Mouse (Mus musculus) neural tube, embryonic 11.5 days (tissue): ENCODE data around the gene Rnf43. TPM values are rescaled to one million over a fixed set of nuclear protein-coding genes. Genes with fewer than 3 reads are reported as not detected.

Experiments used
- ATAC-seq: fragments of 200-750 bp; cut with Nextera tagmentation; 2 replicates; pipeline ENCODE4 v1.8.0; 2017; ENCODE audit warnings: moderate number of reproducible peaks, mild to moderate bottlenecking, moderate TSS enrichment, moderate library complexity; ENCODE audit not compliant: insufficient read depth, low FRiP score, low TSS enrichment
- DNase-seq: peaks from one replicate; pipeline ENCODE4 v3.0.0-alpha.2; 2015; ENCODE audit warnings: low spot score
- H3K27ac ChIP-seq: fragments of 300-500 bp; sonication (generic); 2 replicates; pipeline ENCODE4 v1.5.1; 2014; ENCODE audit warnings: low read depth, mild to moderate bottlenecking, low read length
- H3K27me3 ChIP-seq: fragments of 300-500 bp; sonication (generic); 2 replicates; pipeline ENCODE4 v1.6.1; 2014; ENCODE audit warnings: mild to moderate bottlenecking, low read length, mixed read lengths; ENCODE audit not compliant: control insufficient read depth, insufficient read depth
- H3K36me3 ChIP-seq: fragments of 300-500 bp; sonication (generic); 2 replicates; pipeline ENCODE4 v1.6.1; 2014; ENCODE audit warnings: mild to moderate bottlenecking, low read length, moderate library complexity, mixed read lengths; ENCODE audit not compliant: control insufficient read depth, insufficient read depth
- H3K4me1 ChIP-seq: fragments of 300-500 bp; sonication (generic); 2 replicates; pipeline ENCODE4 v1.6.1; 2014; ENCODE audit warnings: low read length, mixed read lengths; ENCODE audit not compliant: control insufficient read depth, insufficient read depth
- H3K4me2 ChIP-seq: fragments of 300-500 bp; sonication (generic); 2 replicates; pipeline ENCODE4 v1.6.1; 2014; ENCODE audit warnings: low read depth, mild to moderate bottlenecking, moderate library complexity
- H3K4me3 ChIP-seq: fragments of 300-500 bp; sonication (generic); 2 replicates; pipeline ENCODE4 v1.5.1; 2014; ENCODE audit warnings: low read depth, low read length
- H3K9ac ChIP-seq: fragments of 300-500 bp; sonication (generic); 2 replicates; pipeline ENCODE4 v1.6.1; 2014; ENCODE audit warnings: mild to moderate bottlenecking, low read length
- H3K9me3 ChIP-seq: fragments of 300-500 bp; sonication (generic); 2 replicates; pipeline ENCODE4 v1.6.1; 2016; ENCODE audit warnings: low read length; ENCODE audit not compliant: control insufficient read depth
- WGBS: fragments of 180-500 bp; shearing (Covaris S2); extraction: QIAGEN DNeasy Blood & Tissue Kit; methylation state at CpG from one replicate; pipeline ENCODE4 v1.1.7; 2014; 5-methylcytosine and 5-hydroxymethylcytosine counted together
- polyA plus RNA-seq: library from polyadenylated mRNA; unstranded; fragments of >200 nt; fragmentation: Nextera tagmentation; extraction: Ambion mirVana; gene quantifications from 2 replicates; pipeline ENCODE4 v1.2.1, GENCODE M21; 2014

The Rnf43 gene
- polyA plus RNA-seq, 1 experiment from 2014 or later: 1.2 TPM

GRCm38 (mm10) chr11:87682096-87682495, 19.6 kb downstream of the Rnf43 start:
- H3K27ac ChIP-seq: no peak overlapping the region
- ATAC-seq: no peak
- no peaks in the 10 kb centered on the region for H3K27me3 ChIP-seq
- H3K4me3 ChIP-seq: no peak overlapping the region
- no peak overlapping the region for H3K9ac ChIP-seq
- H3K4me1 ChIP-seq: no peaks in the 10 kb centered on the region
- no peaks in the 10 kb centered on the region for H3K36me3 ChIP-seq
- no peaks in the 10 kb centered on the region for H3K9me3 ChIP-seq
- no peak for DNase-seq
- no peak overlapping the region for H3K4me2 ChIP-seq
- WGBS: 73% methylated on average over 12 of the region's 12 CpGs

- Histone ChIP-seq H3K4me2 (no peak overlapping the region), H3K4me1 (no peaks in the 10 kb centered on the region), H3K36me3 (no peaks in the 10 kb centered on the region), H3K9me3 (no peaks in the 10 kb centered on the region), H3K27me3 (no peaks in the 10 kb centered on the region), H3K4me3 (no peak overlapping the region), H3K27ac (no peak overlapping the region), H3K9ac (no peak overlapping the region)
- WGBS: 46% methylated on average over 13 of the region's 13 CpGs
- ATAC-seq: no peak
- DNase-seq: no peak
These were observed 20.5 kb downstream of the Rnf43 start for GRCm38 (mm10) chr11:87682838-87683571.

GRCm38 (mm10) chr11:87686407-87686806, 23.9 kb downstream of the Rnf43 start:
- Histone ChIP-seq H3K4me3 (no peak overlapping the region), H3K27ac (no peak overlapping the region), H3K36me3 (no peaks in the 10 kb centered on the region), H3K9me3 (no peaks in the 10 kb centered on the region), H3K4me1 (no peaks in the 10 kb centered on the region), H3K4me2 (no peak overlapping the region), H3K27me3 (no peaks in the 10 kb centered on the region), H3K9ac (no peak overlapping the region)
- WGBS: 71% methylated on average over 7 of the region's 7 CpGs
- DNase-seq (no peak), ATAC-seq (no peak)

GRCm38 (mm10) chr11:87687246-87688225, 25.0 kb downstream of the Rnf43 start:
- H3K36me3 ChIP-seq: no peaks in the 10 kb centered on the region
- 78% methylated on average over 15 of the region's 15 CpGs for WGBS
- H3K27ac ChIP-seq: no peak overlapping the region
- no peak overlapping the region for H3K4me3 ChIP-seq
- H3K4me2 ChIP-seq: no peak overlapping the region
- no peak overlapping the region for H3K9ac ChIP-seq
- no peaks in the 10 kb centered on the region for H3K4me1 ChIP-seq
- no peaks in the 10 kb centered on the region for H3K9me3 ChIP-seq
- DNase-seq (no peak), ATAC-seq (no peak)
- H3K27me3 ChIP-seq: no peaks in the 10 kb centered on the region

- WGBS: 78% methylated on average over 11 of the region's 11 CpGs
These were observed 26.1 kb downstream of the Rnf43 start for GRCm38 (mm10) chr11:87688478-87689203.

GRCm38 (mm10) chr11:87689402-87689808, 26.9 kb downstream of the Rnf43 start:
- H3K9me3 ChIP-seq: no peaks in the 10 kb centered on the region
- H3K4me2 ChIP-seq: no peak overlapping the region
- no peak overlapping the region for H3K27ac ChIP-seq
- DNase-seq (no peak), ATAC-seq (no peak)
- H3K4me3 ChIP-seq: no peak overlapping the region
- H3K9ac ChIP-seq: no peak overlapping the region
- WGBS: 17% methylated on average over 7 of the region's 7 CpGs
- no peaks in the 10 kb centered on the region for H3K27me3 ChIP-seq
- no peaks in the 10 kb centered on the region for H3K36me3 ChIP-seq
- H3K4me1 ChIP-seq: no peaks in the 10 kb centered on the region

More at GRCm38 (mm10) chr11:87688478-87689203, 26.1 kb downstream of the Rnf43 start:
- Histone ChIP-seq H3K36me3 (no peaks in the 10 kb centered on the region), H3K4me1 (no peaks in the 10 kb centered on the region), H3K4me3 (no peak overlapping the region), H3K9me3 (no peaks in the 10 kb centered on the region), H3K27ac (no peak overlapping the region), H3K27me3 (no peaks in the 10 kb centered on the region), H3K4me2 (no peak overlapping the region), H3K9ac (no peak overlapping the region)
- ATAC-seq (no peak), DNase-seq (no peak)

- no peaks in the 10 kb centered on the region for H3K27me3 ChIP-seq
- no peak overlapping the region for H3K4me3 ChIP-seq
- no peak overlapping the region for H3K4me2 ChIP-seq
- H3K36me3 ChIP-seq: no peaks in the 10 kb centered on the region
- H3K9me3 ChIP-seq: no peaks in the 10 kb centered on the region
- ATAC-seq (no peak), DNase-seq (no peak)
- H3K4me1 ChIP-seq: no peaks in the 10 kb centered on the region
- H3K27ac ChIP-seq: no peak overlapping the region
- no peak overlapping the region for H3K9ac ChIP-seq
- WGBS: 78% methylated on average over 16 of the region's 16 CpGs
These were observed 27.7 kb downstream of the Rnf43 start for GRCm38 (mm10) chr11:87690054-87690740.

- no peaks in the 10 kb centered on the region for H3K9me3 ChIP-seq
- no peak overlapping the region for H3K4me2 ChIP-seq
- H3K4me3 ChIP-seq: no peak overlapping the region
- H3K9ac ChIP-seq: no peak overlapping the region
- H3K36me3 ChIP-seq: no peaks in the 10 kb centered on the region
- ATAC-seq: no peak
- WGBS: 70% methylated on average over 14 of the region's 14 CpGs
- H3K27me3 ChIP-seq: no peaks in the 10 kb centered on the region
- H3K27ac ChIP-seq: no peak overlapping the region
- DNase-seq: no peak
- no peaks in the 10 kb centered on the region for H3K4me1 ChIP-seq
These were observed 34.7 kb downstream of the Rnf43 start for GRCm38 (mm10) chr11:87697131-87697682.
